Mouse (Mus musculus): ENCODE results near the gene Cbfa2t2. TPM values are rescaled to one million over a fixed set of nuclear protein-coding genes. Genes with fewer than 3 reads are reported as not detected.

The Cbfa2t2 gene
- total and polyA plus RNA-seq, 2 experiments from 2014 or later: 31.3 to 57.8 TPM

GRCm38 (mm10) chr2:154568329-154569070, 132.2 kb downstream of the Cbfa2t2 start:
- no peaks in the 10 kb centered on the region for H3K27me3 ChIP-seq (ENCODE audit: insufficient read depth, low read length)
- H3K27ac ChIP-seq (ENCODE audit: low read depth, low read length): no peak overlapping the region
- no peak for TF ChIP-seq CTCF (IDR thresholded peaks at IDR 0.05)
- 16% methylated on average over 10 of the region's 10 CpGs for WGBS
- H3K4me2 ChIP-seq (ENCODE audit: low read depth, low read length, poor library complexity, severe bottlenecking): peak overlapping the region; percentile 99
- H3K9me3 ChIP-seq (ENCODE audit: low read length): no peaks in the 10 kb centered on the region
- DNase-seq (ENCODE audit: low spot score): peak; percentile 52
- H3K9ac ChIP-seq (replicated peaks; ENCODE audit: low read length, poor library complexity, severe bottlenecking): no peak overlapping the region
- H3K4me1 ChIP-seq (ENCODE audit: insufficient read depth, low read length): 0 out of 2 replicates have a peak, but pooled peaks cover 5% of the 10 kb centered on the region
- ATAC-seq (ENCODE audit: low FRiP score): no peak
- H3K36me3 ChIP-seq (ENCODE audit: insufficient read depth, low read length): no peaks in the 10 kb centered on the region
- peak overlapping the region; percentile 70; the same call in 1 of the 2 replicates for H3K4me3 ChIP-seq (ENCODE audit: low read depth, low read length)

- no peaks in the 10 kb centered on the region for H3K9me3 ChIP-seq (ENCODE audit: low read length)
- no peak for TF ChIP-seq CTCF (IDR thresholded peaks at IDR 0.05)
- 0 out of 2 replicates have a peak, but pooled peaks cover 5% of the 10 kb centered on the region for H3K4me1 ChIP-seq (ENCODE audit: insufficient read depth, low read length)
- peak overlapping the region; percentile 99 for H3K4me2 ChIP-seq (ENCODE audit: low read depth, low read length, poor library complexity, severe bottlenecking)
- H3K27ac ChIP-seq (ENCODE audit: low read depth, low read length): no peak overlapping the region
- peak; percentile 65 for ATAC-seq (ENCODE audit: low FRiP score)
- DNase-seq (ENCODE audit: low spot score): peak; percentile 38
- H3K9ac ChIP-seq (replicated peaks; ENCODE audit: low read length, poor library complexity, severe bottlenecking): peak overlapping the region; percentile 25; the same call in 1 of the 2 replicates
- no peaks in the 10 kb centered on the region for H3K27me3 ChIP-seq (ENCODE audit: insufficient read depth, low read length)
- H3K36me3 ChIP-seq (ENCODE audit: insufficient read depth, low read length): no peaks in the 10 kb centered on the region
- peak overlapping the region; percentile 70 for H3K4me3 ChIP-seq (ENCODE audit: low read depth, low read length)
- 1% methylated on average over 55 of the region's 70 CpGs for WGBS
Observed at GRCm38 (mm10) chr2:154569071-154569748, 132.9 kb downstream of the Cbfa2t2 start.

GRCm38 (mm10) chr2:154569836-154570286, 133.6 kb downstream of the Cbfa2t2 start, which contains the start of gene E2f1:
Gene E2f1 (minus strand): TSS chr2:154569892.
- Histone ChIP-seq H3K9me3 (ENCODE audit: low read length) (no peaks in the 10 kb centered on the region), H3K4me1 (ENCODE audit: insufficient read depth, low read length) (0 out of 2 replicates have a peak, but pooled peaks cover 5% of the 10 kb centered on the region), H3K27ac (ENCODE audit: low read depth, low read length) (no peak within 1 kb of the TSS), H3K27me3 (ENCODE audit: insufficient read depth, low read length) (no peaks in the 10 kb centered on the region), H3K4me2 (ENCODE audit: low read depth, low read length, poor library complexity, severe bottlenecking) (peak within 1 kb of the TSS; percentile 99), H3K9ac (replicated peaks; ENCODE audit: low read length, poor library complexity, severe bottlenecking) (peak within 1 kb of the TSS; percentile 29; the same call in 1 of the 2 replicates), H3K36me3 (ENCODE audit: insufficient read depth, low read length) (no peaks in the 10 kb centered on the region), H3K4me3 (ENCODE audit: low read depth, low read length) (peak within 1 kb of the TSS; percentile 70)
- peak; percentile 21 for TF ChIP-seq CTCF (IDR thresholded peaks at IDR 0.05)
- under 1% methylated on average over 42 of the region's 44 CpGs for WGBS
- peak; percentile 98 for ATAC-seq (ENCODE audit: low FRiP score)
- peak; percentile 96 for DNase-seq (ENCODE audit: low spot score)

- Histone ChIP-seq H3K9ac (replicated peaks; ENCODE audit: low read length, poor library complexity, severe bottlenecking) (no peak overlapping the region), H3K9me3 (ENCODE audit: low read length) (no peaks in the 10 kb centered on the region), H3K4me1 (ENCODE audit: insufficient read depth, low read length) (0 out of 2 replicates have a peak, but pooled peaks cover 5% of the 10 kb centered on the region), H3K4me2 (ENCODE audit: low read depth, low read length, poor library complexity, severe bottlenecking) (peak overlapping the region; percentile 99; the same call in 1 of the 2 replicates), H3K4me3 (ENCODE audit: low read depth, low read length) (no peak overlapping the region), H3K27me3 (ENCODE audit: insufficient read depth, low read length) (no peaks in the 10 kb centered on the region), H3K36me3 (ENCODE audit: insufficient read depth, low read length) (no peaks in the 10 kb centered on the region), H3K27ac (ENCODE audit: low read depth, low read length) (no peak overlapping the region)
- WGBS: 56% methylated on average over 4 of the region's 4 CpGs
- no peak for TF ChIP-seq CTCF (IDR thresholded peaks at IDR 0.05)
- no peak for DNase-seq (ENCODE audit: low spot score)
- no peak for ATAC-seq (ENCODE audit: low FRiP score)
Observed at GRCm38 (mm10) chr2:154570666-154571065, 134.4 kb downstream of the Cbfa2t2 start.

GRCm38 (mm10) chr2:154571266-154571665, 135.0 kb downstream of the Cbfa2t2 start:
- no peaks in the 10 kb centered on the region for H3K9me3 ChIP-seq (ENCODE audit: low read length)
- no peak overlapping the region for H3K9ac ChIP-seq (replicated peaks; ENCODE audit: low read length, poor library complexity, severe bottlenecking)
- 0 out of 2 replicates have a peak, but pooled peaks cover 5% of the 10 kb centered on the region for H3K4me1 ChIP-seq (ENCODE audit: insufficient read depth, low read length)
- no peak overlapping the region for H3K27ac ChIP-seq (ENCODE audit: low read depth, low read length)
- no peaks in the 10 kb centered on the region for H3K27me3 ChIP-seq (ENCODE audit: insufficient read depth, low read length)
- ATAC-seq (ENCODE audit: low FRiP score) (no peak), DNase-seq (ENCODE audit: low spot score) (no peak)
- no peaks in the 10 kb centered on the region for H3K36me3 ChIP-seq (ENCODE audit: insufficient read depth, low read length)
- no peak overlapping the region for H3K4me3 ChIP-seq (ENCODE audit: low read depth, low read length)
- 85% methylated on average over 4 of the region's 4 CpGs for WGBS
- no peak for TF ChIP-seq CTCF (IDR thresholded peaks at IDR 0.05)
- H3K4me2 ChIP-seq (ENCODE audit: low read depth, low read length, poor library complexity, severe bottlenecking): no peak overlapping the region

Data from midbrain, postnatal 0 days (tissue).